Mouse (Mus musculus) neural tube, embryonic 12.5 days (tissue): ENCODE measurements around the gene Creld2. TPM values are rescaled to one million over a fixed set of nuclear protein-coding genes. Genes with fewer than 3 reads are reported as not detected.

ENCODE experiments used
- ATAC-seq: fragments of 200-750 bp; cut with Nextera tagmentation; 2 replicates; pipeline ENCODE4 v1.8.0; 2017; ENCODE audit warnings: low read depth, mild to moderate bottlenecking, moderate TSS enrichment, moderate library complexity; ENCODE audit not compliant: low FRiP score
- H3K27ac ChIP-seq: fragments of 300-500 bp; sonication (generic); 2 replicates; pipeline ENCODE4 v1.5.1; 2016
- H3K27me3 ChIP-seq: fragments of 300-500 bp; sonication (generic); replicated peaks from 2 replicates; pipeline ENCODE4 v1.6.1; 2016; ENCODE audit warnings: mild to moderate bottlenecking
- H3K36me3 ChIP-seq: fragments of 300-500 bp; sonication (generic); 2 replicates; pipeline ENCODE4 v1.6.1; 2016; ENCODE audit warnings: mild to moderate bottlenecking
- H3K4me1 ChIP-seq: fragments of 300-500 bp; sonication (generic); 2 replicates; pipeline ENCODE4 v1.6.1; 2016
- H3K4me2 ChIP-seq: fragments of 300-500 bp; sonication (generic); replicated peaks from 2 replicates; pipeline ENCODE4 v1.6.1; 2016; ENCODE audit warnings: mild to moderate bottlenecking
- H3K4me3 ChIP-seq: fragments of 300-500 bp; sonication (generic); 2 replicates; pipeline ENCODE4 v1.5.1; 2016
- H3K9ac ChIP-seq: fragments of 300-500 bp; sonication (generic); 2 replicates; pipeline ENCODE4 v1.6.1; 2016; ENCODE audit warnings: mild to moderate bottlenecking
- H3K9me3 ChIP-seq: fragments of 300-500 bp; sonication (generic); 2 replicates; pipeline ENCODE4 v1.6.1; 2016; ENCODE audit warnings: mild to moderate bottlenecking
- WGBS: fragments of 180-500 bp; shearing (Covaris S2); methylation state at CpG from one replicate; pipeline ENCODE4 v1.1.7; 2016; 5-methylcytosine and 5-hydroxymethylcytosine counted together
- polyA plus RNA-seq: library from polyadenylated mRNA; unstranded; fragments of >200 nt; fragmentation: Nextera tagmentation; extraction: Ambion mirVana; gene quantifications from 2 replicates; pipeline ENCODE4 v1.2.1, GENCODE M21; 2016

Creld2 gene
- polyA plus RNA-seq, 1 experiment from 2014 or later = 62.8 TPM

- no peaks in the 10 kb centered on the region for H3K4me1 ChIP-seq
- no peak overlapping the region for H3K4me2 ChIP-seq
- H3K4me3 ChIP-seq = no peak overlapping the region
- H3K9ac ChIP-seq = no peak overlapping the region
- no peaks in the 10 kb centered on the region for H3K36me3 ChIP-seq
- no peaks in the 10 kb centered on the region for H3K9me3 ChIP-seq
- no peak overlapping the region for H3K27ac ChIP-seq
- H3K27me3 ChIP-seq = no peaks in the 10 kb centered on the region
- 91% methylated on average over 7 of the region's 7 CpGs for WGBS
- ATAC-seq = no peak
Observed at GRCm38 (mm10) chr15:88844966-88845365, 25.5 kb downstream of the Creld2 start.

DNA sequence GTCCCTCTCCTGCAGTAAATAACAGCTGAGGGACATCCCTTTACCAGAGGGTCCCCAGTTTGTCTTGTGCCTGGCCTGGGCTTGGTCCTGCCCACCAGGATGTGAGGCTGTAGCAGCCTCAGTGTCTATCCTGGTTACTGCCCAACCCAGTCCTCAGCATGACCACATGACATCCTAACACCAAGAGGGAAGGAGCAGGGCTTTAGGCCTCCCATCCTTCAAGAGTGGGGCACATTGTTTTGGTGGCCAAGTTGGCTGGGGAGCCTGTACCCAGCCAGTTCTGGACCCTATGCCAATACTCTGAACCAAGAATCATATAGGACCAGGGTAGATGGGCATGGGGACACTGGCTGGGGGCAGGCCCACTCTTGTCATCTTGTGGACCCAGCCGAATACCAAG lies 29.2 kb downstream of the Creld2 start:
- no peaks in the 10 kb centered on the region for H3K9me3 ChIP-seq
- WGBS = 93% methylated on average over 1 of the region's 1 CpGs
- no peak for ATAC-seq

DNA sequence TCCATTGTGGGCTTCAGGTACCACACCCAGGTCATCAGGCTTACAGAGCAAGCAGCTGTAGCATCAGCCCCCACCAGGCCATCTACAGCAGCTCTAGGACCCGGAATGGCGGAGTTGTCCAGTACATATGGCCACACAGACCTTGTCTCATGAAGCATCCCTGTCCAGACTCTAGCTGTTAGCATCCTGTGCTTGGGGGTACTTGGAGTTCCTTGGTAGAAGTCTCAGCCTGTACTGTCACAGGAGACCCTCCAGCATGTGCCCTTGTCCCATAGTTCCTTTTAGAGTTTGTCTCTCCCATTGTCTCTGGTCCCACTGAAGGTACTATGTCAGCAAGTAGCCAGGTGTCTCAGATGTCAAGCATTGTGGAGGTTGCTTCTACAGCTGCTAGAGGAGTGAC lies 30.2 kb downstream of the Creld2 start:
- Histone ChIP-seq H3K36me3 (no peaks in the 10 kb centered on the region), H3K9ac (no peak overlapping the region), H3K4me2 (no peak overlapping the region), H3K27ac (no peak overlapping the region), H3K27me3 (no peaks in the 10 kb centered on the region), H3K4me1 (0 out of 2 replicates have a peak, but pooled peaks cover 4% of the 10 kb centered on the region), H3K9me3 (no peaks in the 10 kb centered on the region), H3K4me3 (no peak overlapping the region)
- WGBS = 96% methylated on average over 2 of the region's 2 CpGs
- no peak for ATAC-seq

More for the DNA sequence above, 29.2 kb downstream of the Creld2 start:
- Histone ChIP-seq H3K36me3 (no peaks in the 10 kb centered on the region), H3K27ac (no peak overlapping the region), H3K9ac (no peak overlapping the region), H3K27me3 (no peaks in the 10 kb centered on the region), H3K4me3 (no peak overlapping the region), H3K4me2 (no peak overlapping the region), H3K4me1 (no peaks in the 10 kb centered on the region)

- H3K27me3 ChIP-seq = no peaks in the 10 kb centered on the region
- no peak for ATAC-seq
- H3K36me3 ChIP-seq = no peaks in the 10 kb centered on the region
- 61% methylated on average over 10 of the region's 10 CpGs for WGBS
- H3K27ac ChIP-seq = no peak overlapping the region
- H3K4me1 ChIP-seq = 0 out of 2 replicates have a peak, but pooled peaks cover 7% of the 10 kb centered on the region
- no peak overlapping the region for H3K4me2 ChIP-seq
- H3K9me3 ChIP-seq = no peaks in the 10 kb centered on the region
- H3K9ac ChIP-seq = no peak overlapping the region
- H3K4me3 ChIP-seq = no peak overlapping the region
Observed at GRCm38 (mm10) chr15:88850146-88850826, 30.8 kb downstream of the Creld2 start.

GRCm38 (mm10) chr15:88851076-88851475 lies 31.6 kb downstream of the Creld2 start:
- Histone ChIP-seq H3K27ac (no peak overlapping the region), H3K4me2 (no peak overlapping the region), H3K36me3 (no peaks in the 10 kb centered on the region), H3K4me3 (no peak overlapping the region), H3K9ac (no peak overlapping the region), H3K9me3 (no peaks in the 10 kb centered on the region), H3K4me1 (0 out of 2 replicates have a peak, but pooled peaks cover 7% of the 10 kb centered on the region), H3K27me3 (no peaks in the 10 kb centered on the region)
- 57% methylated on average over 3 of the region's 3 CpGs for WGBS
- ATAC-seq = no peak

- H3K27me3 ChIP-seq = no peaks in the 10 kb centered on the region
- 80% methylated on average over 10 of the region's 10 CpGs for WGBS
- H3K27ac ChIP-seq = no peak overlapping the region
- no peak for ATAC-seq
- H3K36me3 ChIP-seq = no peaks in the 10 kb centered on the region
- H3K4me3 ChIP-seq = no peak overlapping the region
- H3K9me3 ChIP-seq = no peaks in the 10 kb centered on the region
- no peak overlapping the region for H3K9ac ChIP-seq
- 0 out of 2 replicates have a peak, but pooled peaks cover 7% of the 10 kb centered on the region for H3K4me1 ChIP-seq
- no peak overlapping the region for H3K4me2 ChIP-seq
Observed at GRCm38 (mm10) chr15:88851507-88852149, 32.2 kb downstream of the Creld2 start.

- Histone ChIP-seq H3K27ac (no peak overlapping the region), H3K4me3 (no peak overlapping the region), H3K4me2 (no peak overlapping the region), H3K9ac (no peak overlapping the region), H3K9me3 (no peaks in the 10 kb centered on the region), H3K27me3 (no peaks in the 10 kb centered on the region), H3K4me1 (0 out of 2 replicates have a peak, but pooled peaks cover 7% of the 10 kb centered on the region), H3K36me3 (no peaks in the 10 kb centered on the region)
- no peak for ATAC-seq
- 89% methylated on average over 9 of the region's 9 CpGs for WGBS
Observed at GRCm38 (mm10) chr15:88853106-88853505, 33.7 kb downstream of the Creld2 start.

- Histone ChIP-seq H3K36me3 (no peaks in the 10 kb centered on the region), H3K4me1 (0 out of 2 replicates have a peak, but pooled peaks cover 7% of the 10 kb centered on the region), H3K4me3 (no peak overlapping the region), H3K27me3 (no peaks in the 10 kb centered on the region), H3K9ac (no peak overlapping the region), H3K4me2 (no peak overlapping the region), H3K9me3 (no peaks in the 10 kb centered on the region), H3K27ac (no peak overlapping the region)
- WGBS = 72% methylated on average over 6 of the region's 6 CpGs
- ATAC-seq = no peak
Observed at GRCm38 (mm10) chr15:88854119-88854968, 34.9 kb downstream of the Creld2 start.

- no peak overlapping the region for H3K4me3 ChIP-seq
- no peak overlapping the region for H3K9ac ChIP-seq
- ATAC-seq = no peak
- H3K27me3 ChIP-seq = no peaks in the 10 kb centered on the region
- no peak overlapping the region for H3K4me2 ChIP-seq
- no peaks in the 10 kb centered on the region for H3K9me3 ChIP-seq
- WGBS = 84% methylated on average over 15 of the region's 15 CpGs
- H3K4me1 ChIP-seq = 0 out of 2 replicates have a peak, but pooled peaks cover 7% of the 10 kb centered on the region
- H3K27ac ChIP-seq = no peak overlapping the region
- no peaks in the 10 kb centered on the region for H3K36me3 ChIP-seq
Observed at GRCm38 (mm10) chr15:88854969-88855830, 35.8 kb downstream of the Creld2 start.

DNA sequence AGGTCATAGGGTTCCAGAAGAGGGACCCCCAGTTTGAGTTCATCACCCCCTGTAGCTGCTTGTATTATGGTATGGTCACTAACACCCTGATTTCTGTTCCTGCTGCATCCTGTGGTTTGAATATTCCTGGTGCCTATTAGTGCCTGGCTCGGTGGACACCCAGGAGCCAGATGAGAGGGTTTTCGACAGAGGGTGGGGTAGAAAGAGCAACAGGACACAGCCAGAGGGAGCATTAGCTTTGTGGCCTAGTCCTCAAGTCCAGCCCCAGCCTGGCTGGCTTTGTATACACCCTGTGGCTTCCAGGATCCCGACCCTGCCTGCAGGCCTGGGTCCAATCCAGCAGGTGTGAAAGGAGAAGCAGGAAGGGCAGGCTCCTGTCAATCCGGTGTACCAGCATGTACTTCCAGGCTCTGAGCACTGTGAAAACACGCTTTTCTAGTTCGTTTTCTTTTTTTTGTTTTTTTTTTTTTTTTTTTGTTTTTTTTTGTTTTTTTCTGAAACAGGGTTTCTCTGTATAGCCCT lies 36.5 kb downstream of the Creld2 start:
- no peak for ATAC-seq
- Histone ChIP-seq H3K4me3 (no peak overlapping the region), H3K4me2 (no peak overlapping the region), H3K9me3 (no peaks in the 10 kb centered on the region), H3K27me3 (no peaks in the 10 kb centered on the region), H3K27ac (no peak overlapping the region), H3K36me3 (no peaks in the 10 kb centered on the region), H3K4me1 (0 out of 2 replicates have a peak, but pooled peaks cover 7% of the 10 kb centered on the region), H3K9ac (no peak overlapping the region)
- WGBS = 82% methylated on average over 6 of the region's 6 CpGs

DNA sequence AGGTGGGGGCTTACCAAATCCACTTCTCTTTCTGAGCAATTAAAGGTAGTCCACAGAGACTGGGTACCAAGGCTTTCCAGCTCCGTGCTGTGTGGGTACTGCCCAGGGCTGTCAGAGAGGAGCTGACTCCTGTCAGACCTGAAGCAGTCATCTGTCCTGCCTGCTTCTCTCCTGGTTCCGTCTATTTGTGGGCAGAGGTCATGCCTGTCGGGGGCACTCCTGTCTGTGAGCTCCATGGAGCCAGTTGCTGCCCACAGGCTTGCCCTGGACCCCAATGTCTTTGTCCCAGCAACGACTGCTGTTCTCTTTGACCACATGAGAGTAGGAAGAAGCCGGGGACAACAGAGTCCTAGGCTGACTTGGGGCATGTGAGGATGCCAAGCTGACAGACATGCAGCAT lies 37.2 kb downstream of the Creld2 start:
- whole genome bisulfite sequencing = 83% methylated on average over 5 of the region's 5 CpGs
- H3K4me3 ChIP-seq = no peak overlapping the region
- H3K4me2 ChIP-seq = no peak overlapping the region
- H3K4me1 ChIP-seq = peaks cover 10% of the 10 kb centered on the region
- no peak for ATAC-seq
- H3K9me3 ChIP-seq = no peaks in the 10 kb centered on the region
- H3K36me3 ChIP-seq = no peaks in the 10 kb centered on the region
- no peak overlapping the region for H3K9ac ChIP-seq
- H3K27me3 ChIP-seq = no peaks in the 10 kb centered on the region
- H3K27ac ChIP-seq = no peak overlapping the region
